Mouse (Mus musculus): ENCODE data around the gene Bpnt1. TPM values are rescaled to one million over a fixed set of nuclear protein-coding genes. Genes with fewer than 3 reads are reported as not detected.

Gene Bpnt1
- polyA plus RNA-seq, 1 experiment from 2014 or later: 46.1 TPM

GRCm38 (mm10) chr1:185336535-185336934, 4.6 kb downstream of the Bpnt1 start:
- H3K27ac ChIP-seq (ENCODE audit: low read length): no peak overlapping the region
- H3K9ac ChIP-seq (ENCODE audit: low read depth, low read length): no peak overlapping the region
- H3K36me3 ChIP-seq (ENCODE audit: control insufficient read depth, insufficient read depth, low read length): peaks cover 5% of the 10 kb centered on the region
- no peak overlapping the region for H3K4me3 ChIP-seq (ENCODE audit: low read depth, low read length)
- no peak overlapping the region for H3K4me2 ChIP-seq (ENCODE audit: low read length)
- WGBS: 11% methylated on average over 3 of the region's 3 CpGs
- no peaks in the 10 kb centered on the region for H3K27me3 ChIP-seq (ENCODE audit: control insufficient read depth, insufficient read depth, low read depth, low read length)
- H3K9me3 ChIP-seq (replicated peaks; ENCODE audit: control insufficient read depth, low read length, poor library complexity, severe bottlenecking): no peaks in the 10 kb centered on the region
- peaks cover 23% of the 10 kb centered on the region for H3K4me1 ChIP-seq (ENCODE audit: control insufficient read depth, insufficient read depth, low read length)
- ATAC-seq: no peak

GRCm38 (mm10) chr1:185342441-185342840, 10.5 kb downstream of the Bpnt1 start:
- Histone ChIP-seq H3K27me3 (ENCODE audit: control insufficient read depth, insufficient read depth, low read depth, low read length) (no peaks in the 10 kb centered on the region), H3K4me1 (ENCODE audit: control insufficient read depth, insufficient read depth, low read length) (no peaks in the 10 kb centered on the region), H3K36me3 (ENCODE audit: control insufficient read depth, insufficient read depth, low read length) (peaks cover 25% of the 10 kb centered on the region), H3K27ac (ENCODE audit: low read length) (no peak overlapping the region), H3K9me3 (replicated peaks; ENCODE audit: control insufficient read depth, low read length, poor library complexity, severe bottlenecking) (no peaks in the 10 kb centered on the region), H3K4me3 (ENCODE audit: low read depth, low read length) (no peak overlapping the region), H3K4me2 (ENCODE audit: low read length) (no peak overlapping the region), H3K9ac (ENCODE audit: low read depth, low read length) (no peak overlapping the region)
- no peak for ATAC-seq
- 96% methylated on average over 4 of the region's 4 CpGs for WGBS

GRCm38 (mm10) chr1:185343422-185343821, 11.5 kb downstream of the Bpnt1 start:
- Histone ChIP-seq H3K27me3 (ENCODE audit: control insufficient read depth, insufficient read depth, low read depth, low read length) (no peaks in the 10 kb centered on the region), H3K4me3 (ENCODE audit: low read depth, low read length) (no peak overlapping the region), H3K27ac (ENCODE audit: low read length) (no peak overlapping the region), H3K9ac (ENCODE audit: low read depth, low read length) (no peak overlapping the region), H3K4me2 (ENCODE audit: low read length) (no peak overlapping the region), H3K9me3 (replicated peaks; ENCODE audit: control insufficient read depth, low read length, poor library complexity, severe bottlenecking) (no peaks in the 10 kb centered on the region), H3K4me1 (ENCODE audit: control insufficient read depth, insufficient read depth, low read length) (no peaks in the 10 kb centered on the region), H3K36me3 (ENCODE audit: control insufficient read depth, insufficient read depth, low read length) (peaks cover 25% of the 10 kb centered on the region)
- 85% methylated on average over 8 of the region's 8 CpGs for WGBS
- ATAC-seq: no peak

GRCm38 (mm10) chr1:185346188-185346587, 14.2 kb downstream of the Bpnt1 start:
- Histone ChIP-seq H3K4me2 (ENCODE audit: low read length) (no peak overlapping the region), H3K36me3 (ENCODE audit: control insufficient read depth, insufficient read depth, low read length) (peaks cover 25% of the 10 kb centered on the region), H3K4me1 (ENCODE audit: control insufficient read depth, insufficient read depth, low read length) (no peaks in the 10 kb centered on the region), H3K27me3 (ENCODE audit: control insufficient read depth, insufficient read depth, low read depth, low read length) (no peaks in the 10 kb centered on the region), H3K4me3 (ENCODE audit: low read depth, low read length) (no peak overlapping the region), H3K27ac (ENCODE audit: low read length) (no peak overlapping the region), H3K9me3 (replicated peaks; ENCODE audit: control insufficient read depth, low read length, poor library complexity, severe bottlenecking) (no peaks in the 10 kb centered on the region), H3K9ac (ENCODE audit: low read depth, low read length) (no peak overlapping the region)
- no peak for ATAC-seq
- 80% methylated on average over 10 of the region's 10 CpGs for whole genome bisulfite sequencing

GRCm38 (mm10) chr1:185349741-185350140, 17.8 kb downstream of the Bpnt1 start:
- ATAC-seq: no peak
- no peaks in the 10 kb centered on the region for H3K27me3 ChIP-seq (ENCODE audit: control insufficient read depth, insufficient read depth, low read depth, low read length)

GRCm38 (mm10) chr1:185350611-185351010, 18.7 kb downstream of the Bpnt1 start:
- Histone ChIP-seq H3K4me2 (ENCODE audit: low read length) (no peak overlapping the region), H3K4me3 (ENCODE audit: low read depth, low read length) (no peak overlapping the region), H3K36me3 (ENCODE audit: control insufficient read depth, insufficient read depth, low read length) (peaks cover 26% of the 10 kb centered on the region), H3K9ac (ENCODE audit: low read depth, low read length) (no peak overlapping the region), H3K9me3 (replicated peaks; ENCODE audit: control insufficient read depth, low read length, poor library complexity, severe bottlenecking) (no peaks in the 10 kb centered on the region), H3K27ac (ENCODE audit: low read length) (no peak overlapping the region), H3K4me1 (ENCODE audit: control insufficient read depth, insufficient read depth, low read length) (no peaks in the 10 kb centered on the region), H3K27me3 (ENCODE audit: control insufficient read depth, insufficient read depth, low read depth, low read length) (no peaks in the 10 kb centered on the region)
- ATAC-seq: no peak
- 92% methylated on average over 4 of the region's 4 CpGs for WGBS

More at GRCm38 (mm10) chr1:185349741-185350140, 17.8 kb downstream of the Bpnt1 start:
- Histone ChIP-seq H3K36me3 (ENCODE audit: control insufficient read depth, insufficient read depth, low read length) (peaks cover 35% of the 10 kb centered on the region), H3K4me2 (ENCODE audit: low read length) (no peak overlapping the region), H3K4me1 (ENCODE audit: control insufficient read depth, insufficient read depth, low read length) (no peaks in the 10 kb centered on the region), H3K27ac (ENCODE audit: low read length) (no peak overlapping the region), H3K4me3 (ENCODE audit: low read depth, low read length) (no peak overlapping the region), H3K9me3 (replicated peaks; ENCODE audit: control insufficient read depth, low read length, poor library complexity, severe bottlenecking) (no peaks in the 10 kb centered on the region), H3K9ac (ENCODE audit: low read depth, low read length) (no peak overlapping the region)
- WGBS: 94% methylated on average over 14 of the region's 14 CpGs

- 95% methylated on average over 12 of the region's 12 CpGs for WGBS
- no peak overlapping the region for H3K27ac ChIP-seq (ENCODE audit: low read length)
- no peaks in the 10 kb centered on the region for H3K27me3 ChIP-seq (ENCODE audit: control insufficient read depth, insufficient read depth, low read depth, low read length)
- no peaks in the 10 kb centered on the region for H3K4me1 ChIP-seq (ENCODE audit: control insufficient read depth, insufficient read depth, low read length)
- H3K9me3 ChIP-seq (replicated peaks; ENCODE audit: control insufficient read depth, low read length, poor library complexity, severe bottlenecking): no peaks in the 10 kb centered on the region
- no peak for ATAC-seq
- H3K9ac ChIP-seq (ENCODE audit: low read depth, low read length): no peak overlapping the region
- H3K4me2 ChIP-seq (ENCODE audit: low read length): no peak overlapping the region
- peaks cover 21% of the 10 kb centered on the region for H3K36me3 ChIP-seq (ENCODE audit: control insufficient read depth, insufficient read depth, low read length)
- no peak overlapping the region for H3K4me3 ChIP-seq (ENCODE audit: low read depth, low read length)
Measured at GRCm38 (mm10) chr1:185352151-185352550, 20.2 kb downstream of the Bpnt1 start.

GRCm38 (mm10) chr1:185353351-185353750, 21.4 kb downstream of the Bpnt1 start:
- Histone ChIP-seq H3K4me3 (ENCODE audit: low read depth, low read length) (no peak overlapping the region), H3K4me1 (ENCODE audit: control insufficient read depth, insufficient read depth, low read length) (no peaks in the 10 kb centered on the region), H3K27ac (ENCODE audit: low read length) (no peak overlapping the region), H3K36me3 (ENCODE audit: control insufficient read depth, insufficient read depth, low read length) (peaks cover 27% of the 10 kb centered on the region), H3K9ac (ENCODE audit: low read depth, low read length) (no peak overlapping the region), H3K9me3 (replicated peaks; ENCODE audit: control insufficient read depth, low read length, poor library complexity, severe bottlenecking) (no peaks in the 10 kb centered on the region), H3K4me2 (ENCODE audit: low read length) (no peak overlapping the region), H3K27me3 (ENCODE audit: control insufficient read depth, insufficient read depth, low read depth, low read length) (no peaks in the 10 kb centered on the region)
- ATAC-seq: no peak
- WGBS: 96% methylated on average over 8 of the region's 8 CpGs

GRCm38 (mm10) chr1:185354731-185355130, 22.8 kb downstream of the Bpnt1 start:
- 85% methylated on average over 4 of the region's 4 CpGs for WGBS

More at GRCm38 (mm10) chr1:185354731-185355130, 22.8 kb downstream of the Bpnt1 start:
- H3K4me1 ChIP-seq (ENCODE audit: control insufficient read depth, insufficient read depth, low read length): no peaks in the 10 kb centered on the region
- H3K4me2 ChIP-seq (ENCODE audit: low read length): no peak overlapping the region
- H3K9ac ChIP-seq (ENCODE audit: low read depth, low read length): no peak overlapping the region
- no peaks in the 10 kb centered on the region for H3K9me3 ChIP-seq (replicated peaks; ENCODE audit: control insufficient read depth, low read length, poor library complexity, severe bottlenecking)
- peaks cover 25% of the 10 kb centered on the region for H3K36me3 ChIP-seq (ENCODE audit: control insufficient read depth, insufficient read depth, low read length)
- H3K4me3 ChIP-seq (ENCODE audit: low read depth, low read length): no peak overlapping the region
- no peak for ATAC-seq
- H3K27ac ChIP-seq (ENCODE audit: low read length): no peak overlapping the region
- H3K27me3 ChIP-seq (ENCODE audit: control insufficient read depth, insufficient read depth, low read depth, low read length): no peaks in the 10 kb centered on the region
